ENCODE assay signal across 12 mouse cellular contexts in the genomic region with DNA sequence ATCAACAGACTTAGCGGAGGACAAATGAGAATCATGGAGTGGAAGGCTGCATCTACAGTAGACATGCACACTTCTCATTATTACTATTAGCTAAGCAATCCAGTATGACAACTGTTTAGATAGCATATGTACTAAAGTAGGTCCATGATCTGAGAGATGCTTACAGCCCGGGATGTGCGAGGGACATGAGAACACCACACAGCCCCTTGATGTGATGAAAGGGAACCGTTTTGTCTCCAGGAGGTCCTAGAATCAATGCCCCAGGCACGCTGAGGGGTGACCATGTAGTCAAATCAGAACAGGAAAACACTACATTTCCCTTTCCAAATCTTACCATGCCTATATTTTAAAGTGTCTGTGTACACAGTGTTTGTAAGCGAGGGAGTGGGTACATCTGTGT.
"Had no signal": no experiment of that assay in that cellular context is flagged by ENCODE, and none has a peak within 500 bp of the region (broad histone marks: within the 10 kb centered on the region; RNA-seq: fewer than 3 reads in every experiment).

No protein-coding gene starts in this region.

- DNase-seq: left cerebral cortex, postnatal 4 days; liver; liver, embryonic 13.5 days; liver, postnatal 0 days; lung, adult 18-20 months; lung, adult 2 months; lung, embryonic 14.5 days; lung, postnatal 10 days; lung, postnatal 14 days; lung, postnatal 36 days; lung, postnatal 4 days; midbrain, embryonic 14.5 days had no signal
